Mouse (Mus musculus) heart, embryonic 16.5 days (tissue): ENCODE data around the gene Nectin4. TPM values are rescaled to one million over a fixed set of nuclear protein-coding genes. Genes with fewer than 3 reads are reported as not detected.

ENCODE experiments used
- ATAC-seq: fragments of 200-750 bp; cut with Nextera tagmentation; replicated peaks from 2 replicates; pipeline ENCODE4 v1.8.0; 2017; ENCODE audit warnings: moderate number of reproducible peaks; ENCODE audit not compliant: insufficient read depth, low FRiP score; ENCODE audit errors: extremely low read depth
- H3K27ac ChIP-seq: fragments of 300-500 bp; sonication (generic); 2 replicates; pipeline ENCODE4 v1.5.1; 2014; ENCODE audit warnings: mild to moderate bottlenecking, low read length, control low read depth, moderate library complexity
- H3K27me3 ChIP-seq: fragments of 300-500 bp; sonication (generic); 2 replicates; pipeline ENCODE4 v1.6.1; 2014; ENCODE audit warnings: low read length, mixed read lengths; ENCODE audit not compliant: control insufficient read depth, insufficient read depth
- H3K36me3 ChIP-seq: fragments of 300-500 bp; sonication (generic); 2 replicates; pipeline ENCODE4 v1.6.1; 2014; ENCODE audit not compliant: control insufficient read depth, insufficient read depth
- H3K4me1 ChIP-seq: fragments of 300-500 bp; sonication (generic); 2 replicates; pipeline ENCODE4 v1.6.1; 2014; ENCODE audit warnings: low read length, mixed read lengths; ENCODE audit not compliant: control insufficient read depth, insufficient read depth
- H3K4me2 ChIP-seq: fragments of 300-500 bp; sonication (generic); 2 replicates; pipeline ENCODE4 v1.6.1; 2014; ENCODE audit warnings: low read depth, mild to moderate bottlenecking, control low read depth, low read length
- H3K4me3 ChIP-seq: fragments of 300-500 bp; sonication (generic); 2 replicates; pipeline ENCODE4 v1.5.1; 2014; ENCODE audit warnings: mild to moderate bottlenecking, control low read depth, low read length
- H3K9ac ChIP-seq: fragments of 300-500 bp; sonication (generic); 2 replicates; pipeline ENCODE4 v1.6.1; 2014; ENCODE audit warnings: low read length, control low read depth
- H3K9me3 ChIP-seq: fragments of 300-500 bp; sonication (generic); replicated peaks from 2 replicates; pipeline ENCODE4 v1.6.1; 2016; ENCODE audit warnings: low read length; ENCODE audit not compliant: control insufficient read depth
- WGBS: fragments of 180-500 bp; shearing (Covaris S2); extraction: QIAGEN DNeasy Blood & Tissue Kit; methylation state at CpG from one replicate; pipeline ENCODE4 v1.1.7; 2014; 5-methylcytosine and 5-hydroxymethylcytosine counted together
- polyA plus RNA-seq: library from polyadenylated mRNA; unstranded; fragments of >200 nt; fragmentation: Nextera tagmentation; extraction: Ambion mirVana; gene quantifications from 2 replicates; pipeline ENCODE4 v1.2.1, GENCODE M21; 2015

Nectin4 gene
- polyA plus RNA-seq, 1 experiment from 2014 or later, result 0.39 TPM

GRCm38 (mm10) chr1:171435288-171435814, 65.5 kb downstream of the Nectin4 start:
- WGBS, result 39% methylated on average over 7 of the region's 7 CpGs
- Histone ChIP-seq H3K4me2 (no peak overlapping the region), H3K27me3 (no peaks in the 10 kb centered on the region), H3K4me1 (peaks cover 13% of the 10 kb centered on the region), H3K9ac (no peak overlapping the region), H3K36me3 (no peaks in the 10 kb centered on the region), H3K9me3 (no peaks in the 10 kb centered on the region), H3K27ac (no peak overlapping the region), H3K4me3 (no peak overlapping the region)
- no peak for ATAC-seq

GRCm38 (mm10) chr1:171435974-171436373, 66.1 kb downstream of the Nectin4 start:
- H3K9me3 ChIP-seq, result no peaks in the 10 kb centered on the region
- 46% methylated on average over 1 of the region's 1 CpGs for WGBS
- H3K27ac ChIP-seq, result no peak overlapping the region
- H3K36me3 ChIP-seq, result no peaks in the 10 kb centered on the region
- peaks cover 18% of the 10 kb centered on the region for H3K4me1 ChIP-seq
- no peak for ATAC-seq
- no peak overlapping the region for H3K9ac ChIP-seq
- no peaks in the 10 kb centered on the region for H3K27me3 ChIP-seq
- H3K4me3 ChIP-seq, result no peak overlapping the region
- H3K4me2 ChIP-seq, result no peak overlapping the region

- ATAC-seq, result peak; percentile 72
- WGBS, result under 1% methylated on average over 46 of the region's 46 CpGs
- H3K4me1 ChIP-seq, result peaks cover 33% of the 10 kb centered on the region
Observed at GRCm38 (mm10) chr1:171437264-171438013, 67.5 kb downstream of the Nectin4 start, which contains the start of gene F11r. F11r (plus strand) TSS chr1:171437535.

More at GRCm38 (mm10) chr1:171437264-171438013, 67.5 kb downstream of the Nectin4 start, which contains the start of gene F11r:
- peak within 1 kb of the TSS; percentile 87 for H3K9ac ChIP-seq
- no peaks in the 10 kb centered on the region for H3K36me3 ChIP-seq
- no peaks in the 10 kb centered on the region for H3K9me3 ChIP-seq
- peak within 1 kb of the TSS; percentile 89 for H3K27ac ChIP-seq
- peak within 1 kb of the TSS; percentile 76 for H3K4me2 ChIP-seq
- H3K27me3 ChIP-seq, result no peaks in the 10 kb centered on the region
- peak within 1 kb of the TSS; percentile 92 for H3K4me3 ChIP-seq

Other genes with a start within 250 kb of the Nectin4 start
- 622 and 629 TPM in 2 replicates for gene Sdhc, start 219.5 kb upstream of the Nectin4 start, polyA plus RNA-seq
- 0.44 and 1.1 TPM in 2 replicates for gene Mpz, start 219.4 kb upstream of the Nectin4 start, polyA plus RNA-seq
- 48.9 and 57.2 TPM in 2 replicates for gene Pcp4l1, start 173.8 kb upstream of the Nectin4 start, polyA plus RNA-seq
- 0.35 and 0.43 TPM in 2 replicates for gene Nr1i3, start 156.1 kb upstream of the Nectin4 start, polyA plus RNA-seq
- 60.7 and 68.9 TPM in 2 replicates for gene Tomm40l, start 147.6 kb upstream of the Nectin4 start, polyA plus RNA-seq
- gene Apoa2, start 145.0 kb upstream of the Nectin4 start, polyA plus RNA-seq, result 10.6 and 11.9 TPM in 2 replicates
- gene Fcer1g, start 135.7 kb upstream of the Nectin4 start, polyA plus RNA-seq, result 34.4 and 36.3 TPM in 2 replicates
- gene Adamts4, start 119.7 kb upstream of the Nectin4 start, polyA plus RNA-seq, result 4.4 and 5.7 TPM in 2 replicates
- gene Ndufs2, start 118.7 kb upstream of the Nectin4 start, polyA plus RNA-seq, result 659 and 700 TPM in 2 replicates
- 47.5 and 54.9 TPM in 2 replicates for gene B4galt3, start 99.8 kb upstream of the Nectin4 start, polyA plus RNA-seq
- 32.4 and 41.9 TPM in 2 replicates for gene Ppox, start 88.9 kb upstream of the Nectin4 start, polyA plus RNA-seq
- gene Usp21, start 82.1 kb upstream of the Nectin4 start, polyA plus RNA-seq, result 48.5 and 55.8 TPM in 2 replicates
- 82.0 and 82.1 TPM in 2 replicates for gene Ufc1, start 75.1 kb upstream of the Nectin4 start, polyA plus RNA-seq
- 36.0 and 37.6 TPM in 2 replicates for gene Dedd, start 41.0 kb upstream of the Nectin4 start, polyA plus RNA-seq
- 34.4 and 38.5 TPM in 2 replicates for gene Nit1, start 24.5 kb upstream of the Nectin4 start, polyA plus RNA-seq
- gene Pfdn2, start 24.4 kb upstream of the Nectin4 start, polyA plus RNA-seq, result 76.4 and 84.5 TPM in 2 replicates
- gene Klhdc9, start 9.3 kb upstream of the Nectin4 start, polyA plus RNA-seq, result 0.71 and 1.0 TPM in 2 replicates
- 3.5 and 7.5 TPM in 2 replicates for gene Arhgap30, start 18.9 kb downstream of the Nectin4 start, polyA plus RNA-seq
- gene Usf1, start 41.2 kb downstream of the Nectin4 start, polyA plus RNA-seq, result 47.5 and 53.1 TPM in 2 replicates
- gene Tstd1, start 48.8 kb downstream of the Nectin4 start, polyA plus RNA-seq, result 3.7 and 4.2 TPM in 2 replicates
- 76.1 and 80.0 TPM in 2 replicates for gene F11r, start 67.4 kb downstream of the Nectin4 start, polyA plus RNA-seq
- gene Alyref2, start 133.4 kb downstream of the Nectin4 start, polyA plus RNA-seq, result 15.8 and 17.2 TPM in 2 replicates
- 0.49 TPM in 1 of 2 replicates, not detected in the other for gene Itln1, start 165.2 kb downstream of the Nectin4 start, polyA plus RNA-seq
- gene Cd244a, start 189.1 kb downstream of the Nectin4 start, polyA plus RNA-seq, result 0.76 and 1.1 TPM in 2 replicates
- 1.00 and 2.2 TPM in 2 replicates for gene Ly9, start 237.3 kb downstream of the Nectin4 start, polyA plus RNA-seq